Mouse (Mus musculus) thymus, postnatal 10 days (tissue): ENCODE measurements around the gene Zfp36l1.

Experiments
- DNase-seq, 2 experiments: peaks; one replicate each; pipeline ENCODE4 v3.0.0; 2021; ENCODE audit warnings: low spot score in 2 of 2

Gene Zfp36l1

GRCm38 (mm10) chr12:80131359-80132249 is 18.8 kb upstream of the Zfp36l1 start:
- no peak for DNase-seq

- DNase-seq: peak in 1 of 2 experiments; percentile 32
Measured at GRCm38 (mm10) chr12:80130558-80131358, 17.9 kb upstream of the Zfp36l1 start.

GRCm38 (mm10) chr12:80129531-80129930 is 16.7 kb upstream of the Zfp36l1 start:
- DNase-seq: peak in 1 of 2 experiments; percentile 51

GRCm38 (mm10) chr12:80127191-80127762 is 14.5 kb upstream of the Zfp36l1 start:
- DNase-seq: no peak

GRCm38 (mm10) chr12:80125316-80125715 is 12.5 kb upstream of the Zfp36l1 start:
- DNase-seq: no peak

- no peak for DNase-seq
Measured at GRCm38 (mm10) chr12:80124756-80125155, 11.9 kb upstream of the Zfp36l1 start.

GRCm38 (mm10) chr12:80124211-80124610 is 11.4 kb upstream of the Zfp36l1 start:
- DNase-seq: no peak

- DNase-seq: no peak
Measured at GRCm38 (mm10) chr12:80123227-80123803, 10.5 kb upstream of the Zfp36l1 start.

GRCm38 (mm10) chr12:80121438-80121837 is 8.6 kb upstream of the Zfp36l1 start:
- DNase-seq: no peak

- no peak for DNase-seq
Measured at GRCm38 (mm10) chr12:80118588-80118987, 5.8 kb upstream of the Zfp36l1 start.

- DNase-seq: no peak
Measured at GRCm38 (mm10) chr12:80116206-80117112, 3.6 kb upstream of the Zfp36l1 start.

GRCm38 (mm10) chr12:80115863-80116194 is 3.0 kb upstream of the Zfp36l1 start:
- no peak for DNase-seq

GRCm38 (mm10) chr12:80115142-80115862 is 2.5 kb upstream of the Zfp36l1 start:
- DNase-seq: peak; percentile 80 to 82

GRCm38 (mm10) chr12:80114892-80115141 is 2.0 kb upstream of the Zfp36l1 start:
- DNase-seq: no peak

- DNase-seq: peak; percentile 63 to 68
Measured at GRCm38 (mm10) chr12:80114031-80114891, 1.4 kb upstream of the Zfp36l1 start.

- DNase-seq: peak; percentile 58 to 59
Measured at GRCm38 (mm10) chr12:80113586-80114021, 791 bp upstream of the Zfp36l1 start.

- DNase-seq: peak; percentile 43 to 47
Measured at GRCm38 (mm10) chr12:80112071-80112660, 647 bp downstream of the Zfp36l1 start.

- peak; percentile 43 to 59 for DNase-seq
Measured at GRCm38 (mm10) chr12:80111131-80112070, 1.4 kb downstream of the Zfp36l1 start.
